Mouse (Mus musculus): ENCODE data around the gene Olfr1240.

Olfr1240 gene

GRCm38 (mm10) chr2:89442900-89443299 is at the start of gene Olfr1240:
Gene Olfr1240 (minus strand): TSS chr2:89443000.
- no peak for DNase-seq

GRCm38 (mm10) chr2:89487026-89487425 is 44.2 kb upstream of the Olfr1240 start, which contains the start of gene Olfr1241:
Gene Olfr1241 (minus strand): TSS chr2:89487126.
- no peak for DNase-seq

- DNase-seq: no peak
Observed at GRCm38 (mm10) chr2:89420307-89420706, 22.5 kb downstream of the Olfr1240 start, which contains the start of gene Olfr1239. Gene Olfr1239 (minus strand): TSS chr2:89420407.

GRCm38 (mm10) chr2:89414557-89414956 is 28.2 kb downstream of the Olfr1240 start:
- no peak for DNase-seq

GRCm38 (mm10) chr2:89409576-89409975 is 33.2 kb downstream of the Olfr1240 start, which contains the start of gene Olfr1238:
Gene Olfr1238 (minus strand): TSS chr2:89409676.
- no peak for DNase-seq

GRCm38 (mm10) chr2:89400882-89401281 is 41.9 kb downstream of the Olfr1240 start:
- DNase-seq: no peak

All from right cerebral cortex, postnatal 14 days (tissue).